Mouse (Mus musculus): Measurements from ENCODE around the gene Cdh13.

Gene Cdh13

GRCm38 (mm10) chr8:118439857-118440256, 156.3 kb downstream of the Cdh13 start:
- no peak for DNase-seq (ENCODE audit: inconsistent age in 2 of 2, low spot score in 1 of 2)

- peak; percentile 9 to 69 for DNase-seq (ENCODE audit: inconsistent age in 2 of 2, low spot score in 1 of 2)
These were observed 159.8 kb downstream of the Cdh13 start for GRCm38 (mm10) chr8:118443361-118443760.

GRCm38 (mm10) chr8:118444651-118445207, 161.2 kb downstream of the Cdh13 start:
- no peak for DNase-seq (ENCODE audit: inconsistent age in 2 of 2, low spot score in 1 of 2)

- DNase-seq (ENCODE audit: inconsistent age in 2 of 2, low spot score in 1 of 2): no peak
These were observed 163.0 kb downstream of the Cdh13 start for GRCm38 (mm10) chr8:118446516-118446915.

- DNase-seq (ENCODE audit: inconsistent age in 2 of 2, low spot score in 1 of 2): no peak
These were observed 164.5 kb downstream of the Cdh13 start for GRCm38 (mm10) chr8:118448011-118448410.

- DNase-seq (ENCODE audit: inconsistent age in 2 of 2, low spot score in 1 of 2): peak in 1 of 2 experiments; percentile 80
These were observed 169.0 kb downstream of the Cdh13 start for GRCm38 (mm10) chr8:118452445-118453103.

- peak; percentile 4 to 71 for DNase-seq (ENCODE audit: inconsistent age in 2 of 2, low spot score in 1 of 2)
These were observed 171.7 kb downstream of the Cdh13 start for GRCm38 (mm10) chr8:118455245-118455644.

GRCm38 (mm10) chr8:118465330-118465948, 181.9 kb downstream of the Cdh13 start:
- DNase-seq (ENCODE audit: inconsistent age in 2 of 2, low spot score in 1 of 2): no peak

GRCm38 (mm10) chr8:118477587-118477986, 194.1 kb downstream of the Cdh13 start:
- no peak for DNase-seq (ENCODE audit: inconsistent age in 2 of 2, low spot score in 1 of 2)

- no peak for DNase-seq (ENCODE audit: inconsistent age in 2 of 2, low spot score in 1 of 2)
These were observed 205.2 kb downstream of the Cdh13 start for GRCm38 (mm10) chr8:118488735-118489134.

- no peak for DNase-seq (ENCODE audit: inconsistent age in 2 of 2, low spot score in 1 of 2)
These were observed 219.0 kb downstream of the Cdh13 start for GRCm38 (mm10) chr8:118502509-118502908.

GRCm38 (mm10) chr8:118509426-118509825, 225.9 kb downstream of the Cdh13 start:
- no peak for DNase-seq (ENCODE audit: inconsistent age in 2 of 2, low spot score in 1 of 2)

GRCm38 (mm10) chr8:118513259-118513658, 229.7 kb downstream of the Cdh13 start:
- DNase-seq (ENCODE audit: inconsistent age in 2 of 2, low spot score in 1 of 2): peak; percentile 13 to 74

- no peak for DNase-seq (ENCODE audit: inconsistent age in 2 of 2, low spot score in 1 of 2)
These were observed 232.1 kb downstream of the Cdh13 start for GRCm38 (mm10) chr8:118515616-118516015.

- no peak for DNase-seq (ENCODE audit: inconsistent age in 2 of 2, low spot score in 1 of 2)
These were observed 233.5 kb downstream of the Cdh13 start for GRCm38 (mm10) chr8:118517071-118517470.

- no peak for DNase-seq (ENCODE audit: inconsistent age in 2 of 2, low spot score in 1 of 2)
These were observed 234.7 kb downstream of the Cdh13 start for GRCm38 (mm10) chr8:118518030-118518741.

- DNase-seq (ENCODE audit: inconsistent age in 2 of 2, low spot score in 1 of 2): no peak
These were observed 235.2 kb downstream of the Cdh13 start for GRCm38 (mm10) chr8:118518742-118519102.

- no peak for DNase-seq (ENCODE audit: inconsistent age in 2 of 2, low spot score in 1 of 2)
These were observed 240.4 kb downstream of the Cdh13 start for GRCm38 (mm10) chr8:118523922-118524321.

- no peak for DNase-seq (ENCODE audit: inconsistent age in 2 of 2, low spot score in 1 of 2)
These were observed 255.5 kb downstream of the Cdh13 start for GRCm38 (mm10) chr8:118538816-118539558.

- DNase-seq (ENCODE audit: inconsistent age in 2 of 2, low spot score in 1 of 2): no peak
These were observed 256.0 kb downstream of the Cdh13 start for GRCm38 (mm10) chr8:118539559-118539819.

- DNase-seq (ENCODE audit: inconsistent age in 2 of 2, low spot score in 1 of 2): no peak
These were observed 256.4 kb downstream of the Cdh13 start for GRCm38 (mm10) chr8:118539941-118540340.
